Mouse (Mus musculus): ENCODE data around the gene Xbp1. TPM values are rescaled to one million over a fixed set of nuclear protein-coding genes. Genes with fewer than 3 reads are reported as not detected.

Xbp1 gene
- polyA plus RNA-seq, 1 experiment from 2014 or later = 238 TPM

DNA sequence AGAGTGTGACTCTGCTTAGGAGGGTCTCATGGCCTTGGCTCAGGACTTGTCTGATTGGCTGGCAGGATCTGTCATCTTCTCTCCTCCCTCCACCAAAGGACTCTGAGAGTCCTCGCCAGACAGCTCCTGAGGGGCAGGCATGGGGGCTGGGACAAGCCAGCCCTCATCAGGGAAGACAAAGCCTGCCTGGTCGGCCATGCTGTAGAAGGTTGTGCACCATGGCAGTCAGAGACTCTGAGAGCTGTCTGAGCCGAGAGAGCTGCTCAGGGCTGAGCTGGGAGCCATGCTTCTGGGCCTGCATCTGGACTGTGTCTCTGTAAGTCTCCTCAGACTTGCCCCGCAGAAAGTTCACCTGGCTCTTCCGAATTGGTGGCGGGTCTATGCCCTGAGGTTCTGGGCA lies 43.4 kb downstream of the Xbp1 start:
- H3K4me2 ChIP-seq = no peak overlapping the region
- H3K4me3 ChIP-seq = no peak overlapping the region
- WGBS = 70% methylated on average over 6 of the region's 6 CpGs
- no peak for ATAC-seq (ENCODE audit: insufficient number of reproducible peaks, low FRiP score, low TSS enrichment, low read depth)
- H3K27me3 ChIP-seq = no peaks in the 10 kb centered on the region
- H3K9me3 ChIP-seq = no peaks in the 10 kb centered on the region
- H3K9ac ChIP-seq = no peak overlapping the region
- no peaks in the 10 kb centered on the region for H3K36me3 ChIP-seq
- no peaks in the 10 kb centered on the region for H3K4me1 ChIP-seq
- H3K27ac ChIP-seq = no peak overlapping the region

DNA sequence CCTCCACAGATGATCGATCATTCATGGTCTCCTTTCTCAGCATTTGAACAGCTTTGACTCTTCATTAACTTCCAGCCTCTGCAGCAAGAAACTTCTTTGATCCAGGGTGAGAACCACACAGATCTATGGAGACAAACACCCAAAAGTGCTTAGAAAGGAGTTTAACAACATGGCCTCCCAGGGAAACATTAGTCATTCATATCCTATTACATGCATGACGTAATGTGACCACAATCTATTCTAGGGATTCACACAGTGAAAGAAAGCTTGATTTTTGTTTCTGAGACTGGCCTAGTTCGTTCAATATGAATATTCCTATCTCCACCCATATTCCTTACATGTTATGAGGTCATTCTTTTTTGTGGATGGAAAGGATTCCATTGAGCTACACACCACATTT lies 45.1 kb downstream of the Xbp1 start:
- no peak overlapping the region for H3K27ac ChIP-seq
- H3K27me3 ChIP-seq = no peaks in the 10 kb centered on the region
- no peaks in the 10 kb centered on the region for H3K4me1 ChIP-seq
- H3K36me3 ChIP-seq = no peaks in the 10 kb centered on the region
- ATAC-seq (ENCODE audit: insufficient number of reproducible peaks, low FRiP score, low TSS enrichment, low read depth) = no peak
- no peak overlapping the region for H3K9ac ChIP-seq
- no peaks in the 10 kb centered on the region for H3K9me3 ChIP-seq
- H3K4me2 ChIP-seq = no peak overlapping the region
- H3K4me3 ChIP-seq = no peak overlapping the region
- 82% methylated on average over 3 of the region's 3 CpGs for WGBS

DNA sequence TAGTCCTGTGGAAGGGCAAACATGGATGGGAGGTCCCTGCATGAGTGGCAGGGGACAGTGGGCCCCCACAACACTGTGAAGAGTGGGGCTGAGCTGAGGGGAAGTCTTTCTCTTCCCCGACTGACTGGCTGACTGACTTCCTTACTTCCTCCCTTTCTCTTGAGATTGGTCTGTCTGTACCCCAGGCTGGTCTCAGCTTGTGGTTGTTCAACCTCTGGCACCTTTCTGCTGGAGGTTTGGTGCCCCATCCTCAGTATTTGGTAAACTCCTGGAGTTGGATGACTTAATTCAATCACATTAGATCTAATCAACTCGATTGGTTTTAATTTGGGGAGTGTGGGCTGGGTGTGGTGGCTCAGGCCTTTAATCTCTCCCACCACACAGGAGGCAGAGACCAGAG lies 46.0 kb downstream of the Xbp1 start:
- no peak overlapping the region for H3K27ac ChIP-seq
- no peaks in the 10 kb centered on the region for H3K27me3 ChIP-seq
- H3K4me3 ChIP-seq = no peak overlapping the region
- no peaks in the 10 kb centered on the region for H3K36me3 ChIP-seq
- H3K9me3 ChIP-seq = no peaks in the 10 kb centered on the region
- no peaks in the 10 kb centered on the region for H3K4me1 ChIP-seq
- WGBS = 61% methylated on average over 2 of the region's 2 CpGs
- no peak for ATAC-seq (ENCODE audit: insufficient number of reproducible peaks, low FRiP score, low TSS enrichment, low read depth)
- H3K4me2 ChIP-seq = no peak overlapping the region
- no peak overlapping the region for H3K9ac ChIP-seq

DNA sequence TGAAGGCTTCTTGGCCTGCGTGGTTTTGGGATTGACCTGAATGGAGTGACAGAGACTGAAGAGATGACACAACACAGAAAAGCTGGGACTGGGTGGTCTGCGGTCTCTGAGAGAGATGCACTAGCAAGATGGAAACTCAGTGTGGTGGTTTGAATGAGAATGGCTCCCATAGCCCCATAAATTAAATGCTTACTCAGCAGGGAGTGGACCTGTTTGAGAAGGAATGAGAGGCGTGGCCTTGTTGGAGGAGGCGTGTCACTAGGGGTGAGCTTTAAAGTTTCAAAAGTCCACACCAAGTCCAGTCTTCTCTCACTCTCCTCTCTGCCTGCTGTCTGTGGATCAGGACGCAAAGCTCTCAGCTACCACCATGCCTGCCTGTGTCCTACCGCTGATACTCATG lies 47.2 kb downstream of the Xbp1 start:
- H3K4me1 ChIP-seq = no peaks in the 10 kb centered on the region
- no peaks in the 10 kb centered on the region for H3K9me3 ChIP-seq
- H3K27ac ChIP-seq = no peak overlapping the region
- WGBS = 96% methylated on average over 6 of the region's 6 CpGs
- no peak overlapping the region for H3K4me2 ChIP-seq
- ATAC-seq (ENCODE audit: insufficient number of reproducible peaks, low FRiP score, low TSS enrichment, low read depth) = no peak
- H3K27me3 ChIP-seq = no peaks in the 10 kb centered on the region
- no peak overlapping the region for H3K4me3 ChIP-seq
- H3K9ac ChIP-seq = no peak overlapping the region
- no peaks in the 10 kb centered on the region for H3K36me3 ChIP-seq

DNA sequence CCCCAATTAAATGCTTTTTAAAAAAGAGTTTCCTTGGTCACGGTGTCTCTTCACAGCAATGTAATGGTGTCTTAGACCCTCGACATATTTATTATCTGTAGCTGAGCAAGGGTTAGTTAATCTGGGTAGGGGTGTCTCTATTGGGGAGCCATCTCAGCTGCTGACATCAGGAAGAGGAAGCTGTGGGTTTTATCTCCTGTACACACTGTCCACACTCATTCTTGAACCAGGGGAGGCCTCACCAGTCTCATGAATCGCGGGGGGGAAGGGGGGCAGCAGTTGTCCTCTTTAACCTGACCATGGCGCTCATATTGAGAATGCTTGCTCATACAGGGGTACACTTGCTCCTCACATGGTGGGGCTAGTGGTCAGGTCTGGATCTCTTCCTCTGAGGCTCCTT lies 47.6 kb downstream of the Xbp1 start:
- no peaks in the 10 kb centered on the region for H3K36me3 ChIP-seq
- ATAC-seq (ENCODE audit: insufficient number of reproducible peaks, low FRiP score, low TSS enrichment, low read depth) = no peak
- WGBS = 93% methylated on average over 5 of the region's 5 CpGs

DNA sequence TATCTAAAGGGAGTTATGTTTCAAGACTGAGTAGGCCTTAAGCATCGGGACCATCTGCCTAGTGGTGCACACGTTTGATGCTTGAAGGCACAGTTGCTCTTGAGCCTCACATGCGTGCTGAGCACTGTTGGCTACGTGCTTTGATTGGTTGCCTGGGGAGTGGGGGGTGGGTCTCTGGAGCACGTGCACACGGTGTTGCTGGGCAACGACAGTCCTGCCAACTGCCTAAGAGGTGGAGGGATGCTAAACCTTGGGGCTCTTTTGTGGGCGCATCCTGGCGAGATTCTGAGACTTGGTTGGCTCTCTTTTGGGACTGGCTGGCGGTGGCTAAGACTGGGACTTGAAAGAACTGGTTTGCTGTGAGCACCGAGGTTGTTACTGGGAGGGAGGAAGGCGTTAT lies 49.0 kb downstream of the Xbp1 start, which contains the start of gene Ankrd36:
TSS of gene Ankrd36 (plus strand) at position 211 of the 400 bp plus-strand sequence.
- ATAC-seq (ENCODE audit: insufficient number of reproducible peaks, low FRiP score, low TSS enrichment, low read depth) = no peak
- H3K4me2 ChIP-seq = no peak within 1 kb of the TSS
- H3K9ac ChIP-seq = no peak within 1 kb of the TSS
- 81% methylated on average over 12 of the region's 12 CpGs for WGBS
- H3K27me3 ChIP-seq = no peaks in the 10 kb centered on the region
- H3K4me1 ChIP-seq = no peaks in the 10 kb centered on the region
- no peaks in the 10 kb centered on the region for H3K9me3 ChIP-seq
- H3K36me3 ChIP-seq = no peaks in the 10 kb centered on the region
- H3K27ac ChIP-seq = no peak within 1 kb of the TSS
- no peak within 1 kb of the TSS for H3K4me3 ChIP-seq

More for the DNA sequence above, 47.6 kb downstream of the Xbp1 start:
- Histone ChIP-seq H3K4me1 (no peaks in the 10 kb centered on the region), H3K27ac (no peak overlapping the region), H3K27me3 (no peaks in the 10 kb centered on the region), H3K4me3 (no peak overlapping the region), H3K9me3 (no peaks in the 10 kb centered on the region), H3K9ac (no peak overlapping the region), H3K4me2 (no peak overlapping the region)

DNA sequence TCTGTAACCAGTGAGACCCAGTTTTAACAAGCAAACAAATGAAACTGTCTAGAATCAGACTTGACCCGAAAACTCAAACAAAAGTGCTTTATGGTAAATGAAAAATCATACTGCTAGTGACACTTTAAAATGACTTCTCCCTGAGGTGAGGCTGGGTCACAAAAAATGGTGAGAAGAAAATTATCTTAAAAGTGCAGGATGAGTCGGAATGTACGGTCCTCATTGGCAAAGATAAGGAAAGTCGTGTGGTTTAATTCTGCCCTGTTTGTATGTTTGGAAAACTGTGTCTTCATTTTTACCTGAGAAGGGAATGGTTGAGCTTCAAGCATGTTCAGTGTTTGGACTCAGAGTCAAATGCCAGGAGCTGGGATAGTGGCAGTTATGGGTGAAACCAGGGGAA lies 51.4 kb downstream of the Xbp1 start:
- no peak overlapping the region for H3K27ac ChIP-seq
- no peaks in the 10 kb centered on the region for H3K36me3 ChIP-seq
- no peak for ATAC-seq (ENCODE audit: insufficient number of reproducible peaks, low FRiP score, low TSS enrichment, low read depth)
- no peaks in the 10 kb centered on the region for H3K27me3 ChIP-seq
- 86% methylated on average over 4 of the region's 4 CpGs for WGBS
- no peaks in the 10 kb centered on the region for H3K9me3 ChIP-seq
- H3K9ac ChIP-seq = no peak overlapping the region
- H3K4me3 ChIP-seq = no peak overlapping the region
- no peaks in the 10 kb centered on the region for H3K4me1 ChIP-seq
- H3K4me2 ChIP-seq = no peak overlapping the region

DNA sequence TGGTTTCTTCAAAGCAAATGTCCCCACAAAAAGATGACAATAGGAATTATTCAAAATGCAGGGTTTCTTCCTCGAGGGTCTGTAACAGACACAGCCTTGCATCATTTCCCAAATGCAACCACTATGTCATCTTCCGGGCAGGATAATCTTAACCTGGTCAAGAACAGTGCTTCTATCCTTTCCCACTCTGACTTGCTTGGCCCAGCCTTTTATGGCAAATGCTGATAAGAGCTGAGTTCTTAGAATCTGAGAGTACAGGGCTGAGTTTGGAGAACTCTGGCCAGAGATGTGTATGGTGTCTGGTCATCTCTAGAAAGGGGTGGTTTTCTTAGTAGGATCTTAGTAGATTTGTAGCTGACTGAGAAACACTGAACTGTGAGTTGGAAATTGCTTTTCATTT lies 53.4 kb downstream of the Xbp1 start:
- no peaks in the 10 kb centered on the region for H3K36me3 ChIP-seq
- H3K9me3 ChIP-seq = no peaks in the 10 kb centered on the region
- no peak overlapping the region for H3K9ac ChIP-seq
- no peak overlapping the region for H3K4me3 ChIP-seq
- H3K4me2 ChIP-seq = no peak overlapping the region
- no peak for ATAC-seq (ENCODE audit: insufficient number of reproducible peaks, low FRiP score, low TSS enrichment, low read depth)
- 87% methylated on average over 2 of the region's 2 CpGs for WGBS
- H3K27me3 ChIP-seq = no peaks in the 10 kb centered on the region
- H3K4me1 ChIP-seq = no peaks in the 10 kb centered on the region
- H3K27ac ChIP-seq = no peak overlapping the region

DNA sequence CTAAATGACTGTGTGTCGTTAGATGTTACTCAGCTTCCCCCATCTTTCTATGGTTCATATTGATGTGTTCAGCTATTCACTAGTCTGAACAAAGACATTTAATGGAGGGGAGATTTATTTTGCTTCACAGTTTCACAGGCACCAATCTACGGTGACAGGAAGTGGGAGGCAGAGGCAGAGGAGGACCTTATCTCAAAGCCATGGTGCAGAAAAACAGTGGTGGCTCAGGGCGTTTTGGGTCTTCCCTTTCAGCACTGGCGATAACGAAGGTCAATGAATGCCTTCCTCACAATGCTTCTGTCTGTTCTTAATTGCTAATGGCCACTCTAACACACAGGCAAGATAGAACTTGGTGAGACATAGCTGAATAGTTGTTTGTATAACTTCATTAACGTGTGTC lies 54.6 kb downstream of the Xbp1 start:
- WGBS = 76% methylated on average over 6 of the region's 6 CpGs
- ATAC-seq (ENCODE audit: insufficient number of reproducible peaks, low FRiP score, low TSS enrichment, low read depth) = no peak
- H3K27ac ChIP-seq = no peak overlapping the region
- H3K4me1 ChIP-seq = no peaks in the 10 kb centered on the region
- H3K36me3 ChIP-seq = no peaks in the 10 kb centered on the region
- no peaks in the 10 kb centered on the region for H3K27me3 ChIP-seq
- H3K4me2 ChIP-seq = no peak overlapping the region
- no peaks in the 10 kb centered on the region for H3K9me3 ChIP-seq
- H3K9ac ChIP-seq = no peak overlapping the region
- H3K4me3 ChIP-seq = no peak overlapping the region

Other genes with a start within 250 kb of the Xbp1 start
- gene Znrf3, start 75.8 kb upstream of the Xbp1 start, polyA plus RNA-seq (2015; fragmentation: Nextera tagmentation; extraction: Ambion mirVana) = 16.2 and 16.3 TPM in 2 replicates
- 16.0 and 17.4 TPM in 2 replicates for gene Ccdc117, start 21.5 kb downstream of the Xbp1 start, polyA plus RNA-seq (2015; fragmentation: Nextera tagmentation; extraction: Ambion mirVana)
- gene Ankrd36, start 49.0 kb downstream of the Xbp1 start, polyA plus RNA-seq (2015; fragmentation: Nextera tagmentation; extraction: Ambion mirVana) = not detected in 2 replicates
- 164 and 170 TPM in 2 replicates for gene Mrps24, start 195.0 kb downstream of the Xbp1 start, polyA plus RNA-seq (2015; fragmentation: Nextera tagmentation; extraction: Ambion mirVana)
- 28.5 and 29.1 TPM in 2 replicates for gene Urgcp, start 241.7 kb downstream of the Xbp1 start, polyA plus RNA-seq (2015; fragmentation: Nextera tagmentation; extraction: Ambion mirVana)